Mouse (Mus musculus) myocyte (in vitro differentiated cells): ENCODE results near the gene Htt.

ENCODE experiments used
- CEBPB ChIP-seq: IDR thresholded peaks from 2 replicates; pipeline ENCODE4 v1.6.1; 2011; ENCODE audit warnings: mild to moderate bottlenecking, moderate library complexity; ENCODE audit not compliant: poor library complexity, insufficient read depth, severe bottlenecking
- E2F4 ChIP-seq: IDR thresholded peaks from one replicate; pipeline ENCODE4 v1.6.1; 2011; ENCODE audit warnings: mild to moderate bottlenecking, control low read depth, moderate library complexity; ENCODE audit not compliant: insufficient read depth
- MAX ChIP-seq: IDR thresholded peaks from one replicate; pipeline ENCODE4 v1.6.1; 2011; ENCODE audit warnings: low read depth, mild to moderate bottlenecking, control low read depth
- MYOD1 ChIP-seq, 3 experiments: IDR thresholded peaks; one replicate each; pipeline ENCODE4 v1.6.1; 2011; ENCODE audit warnings: control low read depth in 2 of 3, low read depth in 2 of 3, mild to moderate bottlenecking in 2 of 3, moderate library complexity in 1 of 3; ENCODE audit not compliant: insufficient read length in 2 of 3, control insufficient read depth in 1 of 3
- MYOG ChIP-seq, 3 experiments: IDR thresholded peaks; one replicate each; pipeline ENCODE4 v1.6.1; 2011; ENCODE audit warnings: control low read depth in 2 of 3, low read depth in 2 of 3, mild to moderate bottlenecking in 2 of 3; ENCODE audit not compliant: insufficient read length in 2 of 3, control insufficient read depth in 1 of 3, insufficient read depth in 1 of 3
- POLR2A ChIP-seq: IDR thresholded peaks from one replicate; pipeline ENCODE4 v1.6.1; 2011; ENCODE audit warnings: low read depth, mild to moderate bottlenecking, control low read depth, moderate library complexity; ENCODE audit not compliant: insufficient read length
- POLR2AphosphoS2 ChIP-seq: IDR thresholded peaks from one replicate; pipeline ENCODE4 v1.6.1; 2011; ENCODE audit warnings: low read depth, control low read depth; ENCODE audit not compliant: insufficient read length
- SRF ChIP-seq: IDR thresholded peaks from one replicate; pipeline ENCODE4 v1.6.1; 2011; ENCODE audit warnings: low read depth; ENCODE audit not compliant: control insufficient read depth, insufficient read length
- TCF12 ChIP-seq: IDR thresholded peaks from one replicate; pipeline ENCODE4 v1.6.1; 2011; ENCODE audit warnings: mild to moderate bottlenecking, control low read depth; ENCODE audit not compliant: poor library complexity, insufficient read depth, severe bottlenecking
- TCF3 ChIP-seq: IDR thresholded peaks from one replicate; pipeline ENCODE4 v1.6.1; 2011; ENCODE audit warnings: low read depth, control low read depth; ENCODE audit not compliant: insufficient read length
- USF1 ChIP-seq: IDR thresholded peaks from one replicate; pipeline ENCODE4 v1.6.1; 2011; ENCODE audit warnings: low read depth, mild to moderate bottlenecking, control low read depth, moderate library complexity

GRCm38 (mm10) chr5:34822431-34823149, 61.0 kb downstream of the Htt start:
- TF ChIP-seq POLR2A (no peak), TCF12 (no peak), MAX (no peak), POLR2AphosphoS2 (no peak), E2F4 (no peak), MYOG (IDR thresholded peaks at IDR 0.05; ENCODE audit: control insufficient read depth in 1 of 3, insufficient read depth in 1 of 3, insufficient read length in 2 of 3, low read depth in 2 of 3) (no peak), CEBPB (no peak), USF1 (no peak), MYOD1 (IDR thresholded peaks at IDR 0.05; ENCODE audit: control insufficient read depth in 1 of 3, insufficient read length in 2 of 3, low read depth in 2 of 3) (no peak), SRF (no peak), TCF3 (no peak)
